Mouse (Mus musculus) T-cell, adult 66 days (primary cell): Measurements from ENCODE around the gene Gal3st1. TPM values are rescaled to one million over a fixed set of nuclear protein-coding genes. Genes with fewer than 3 reads are reported as not detected.

ENCODE experiments used
- total RNA-seq, 2 experiments: library from RNA; stranded (reverse); gene quantifications; 3 replicates in 1 of 2; 4 replicates in 1 of 2; pipeline ENCODE4 v1.2.4; 2023

Gene Gal3st1
- not detected for total RNA-seq

GRCm38 (mm10) chr11:3983291-3983862 is at the start of gene Gal3st1:
Gal3st1 (plus strand) TSS chr11:3983636.

GRCm38 (mm10) chr11:3963610-3964415 is 19.6 kb upstream of the Gal3st1 start, which contains the start of gene Pes1:
Pes1 (plus strand) TSS chr11:3963975.

GRCm38 (mm10) chr11:3976678-3977077 is 6.8 kb upstream of the Gal3st1 start, which contains the start of gene 4930556J24Rik:
4930556J24Rik (minus strand) TSS chr11:3976778.

GRCm38 (mm10) chr11:4031126-4031941 is 47.9 kb downstream of the Gal3st1 start, which contains the start of gene Sec14l4:
Sec14l4 (plus strand) TSS chr11:4031462.

Other genes with a start within 250 kb of the Gal3st1 start
- not detected for gene Osbp2, start 119.7 kb upstream of the Gal3st1 start, total RNA-seq
- gene 4921536K21Rik, start 88.5 kb upstream of the Gal3st1 start, total RNA-seq = not detected
- under 1 TPM; 0.62 to 0.79 TPM for gene Dusp18, start 88.4 kb upstream of the Gal3st1 start, total RNA-seq
- gene Slc35e4, start 69.0 kb upstream of the Gal3st1 start, total RNA-seq = 1 to 10 TPM; 3.2 to 3.8 TPM
- gene Tcn2, start 51.5 kb upstream of the Gal3st1 start, total RNA-seq = 10 to 100 TPM; 10.1 to 12.0 TPM
- 10 to 100 TPM; 66.0 to 70.9 TPM for gene Pes1, start 19.7 kb upstream of the Gal3st1 start, total RNA-seq
- gene 4930556J24Rik, start 6.9 kb upstream of the Gal3st1 start, total RNA-seq = not detected
- not detected for gene Sec14l4, start 47.8 kb downstream of the Gal3st1 start, total RNA-seq
- not detected for gene Sec14l3, start 81.2 kb downstream of the Gal3st1 start, total RNA-seq
- gene Mtfp1, start 111.8 kb downstream of the Gal3st1 start, total RNA-seq = 1 to 10 TPM; 1.3 to 1.6 TPM
- gene Sec14l2, start 139.8 kb downstream of the Gal3st1 start, total RNA-seq = 1 to 10 TPM; 1.4 to 1.5 TPM
- 10 to 100 TPM; 23.2 to 26.3 TPM for gene Rnf215, start 151.6 kb downstream of the Gal3st1 start, total RNA-seq
- 1 to 10 TPM; 5.7 to 7.2 TPM for gene Ccdc157, start 176.7 kb downstream of the Gal3st1 start, total RNA-seq
- 10 to 100 TPM; 51.6 to 67.0 TPM for gene Sf3a1, start 176.7 kb downstream of the Gal3st1 start, total RNA-seq
- gene Tbc1d10a, start 203.2 kb downstream of the Gal3st1 start, total RNA-seq = 10 to 100 TPM; 60.5 to 64.0 TPM
- 10 to 100 TPM in 1 of 2 experiments, 1 to 10 TPM in 1; 10.0 to 11.8 TPM for gene Castor1, start 234.6 kb downstream of the Gal3st1 start, total RNA-seq